Mouse (Mus musculus) C2C12 (cell line): ENCODE results near the gene Map3k6. TPM values are rescaled to one million over a fixed set of nuclear protein-coding genes. Genes with fewer than 3 reads are reported as not detected.

Experiments
- H3K27me3 ChIP-seq: one replicate; pipeline ENCODE4 v1.6.1; 2011; ENCODE audit not compliant: control insufficient read depth, insufficient read depth, insufficient read length
- H3K36me3 ChIP-seq: one replicate; pipeline ENCODE4 v1.6.1; 2011; ENCODE audit not compliant: control insufficient read depth, insufficient read depth
- H3K4me3 ChIP-seq: one replicate; pipeline ENCODE4 v1.5.1; 2011; ENCODE audit warnings: mild to moderate bottlenecking, control low read depth; ENCODE audit not compliant: poor library complexity, insufficient read depth, severe bottlenecking
- H3K79me2 ChIP-seq: one replicate; pipeline ENCODE4 v1.6.1; 2011; ENCODE audit not compliant: control insufficient read depth, insufficient read depth
- H3K79me3 ChIP-seq: one replicate; pipeline ENCODE4 v1.6.1; 2011; ENCODE audit warnings: low read depth, control low read depth
- H3ac ChIP-seq: one replicate; pipeline ENCODE3; 2011; ENCODE audit warnings: low read depth; ENCODE audit not compliant: control insufficient read depth, insufficient read length
- CEBPB ChIP-seq: IDR thresholded peaks from one replicate; pipeline ENCODE4 v1.6.1; 2011; ENCODE audit warnings: low read depth, mild to moderate bottlenecking, control low read depth, moderate library complexity
- CTCF ChIP-seq: IDR thresholded peaks from one replicate; pipeline ENCODE4 v1.5.1; 2011; ENCODE audit not compliant: control insufficient read depth, insufficient read depth, insufficient read length
- FOSL1 ChIP-seq: IDR thresholded peaks from one replicate; pipeline ENCODE4 v1.8.0; 2011; ENCODE audit warnings: mild to moderate bottlenecking, low read length; ENCODE audit not compliant: poor library complexity, insufficient read depth, severe bottlenecking
- MAX ChIP-seq: IDR thresholded peaks from one replicate; pipeline ENCODE4 v1.6.1; 2011; ENCODE audit warnings: mild to moderate bottlenecking, control low read depth
- MYOD1 ChIP-seq: IDR thresholded peaks from one replicate; pipeline ENCODE4 v1.6.1; 2011; ENCODE audit warnings: low read depth; ENCODE audit not compliant: control insufficient read depth, insufficient read length
- MYOG ChIP-seq: IDR thresholded peaks from one replicate; pipeline ENCODE4 v1.6.1; 2011; ENCODE audit not compliant: control insufficient read depth, insufficient read length; ENCODE audit errors: extremely low read depth
- USF1 ChIP-seq: IDR thresholded peaks from one replicate; pipeline ENCODE4 v1.6.1; 2011; ENCODE audit warnings: low read depth, mild to moderate bottlenecking, control low read depth, moderate library complexity
- polyA plus RNA-seq: library from polyadenylated mRNA; unstranded; fragments of >200 nt; fragmentation: generic; extraction: Trizol; gene quantifications from one replicate; pipeline ENCODE4 v1.2.1, GENCODE M21; 2012; ENCODE audit warnings: missing spikeins

The Map3k6 gene
- polyA plus RNA-seq, 1 experiment: 7.3 TPM

DNA sequence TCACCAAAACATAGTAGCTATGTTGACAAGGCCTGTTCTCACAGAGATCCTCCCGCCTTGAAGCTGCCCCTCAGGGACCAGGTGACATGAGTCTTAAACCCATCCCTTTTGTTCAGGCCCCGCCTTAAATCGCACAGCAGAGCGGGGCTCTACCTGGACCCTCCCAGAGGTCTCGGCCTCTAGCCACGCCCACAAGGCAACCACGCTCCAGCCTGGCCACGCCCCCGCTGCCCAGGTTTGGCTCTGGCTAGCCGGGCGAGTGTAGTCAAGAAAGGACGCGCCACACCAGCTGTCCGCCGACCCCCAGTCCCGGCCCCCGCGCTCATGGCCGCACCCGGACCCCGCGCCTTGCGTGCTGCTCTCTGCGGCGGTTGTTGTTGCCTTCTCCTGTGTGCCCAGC, 20.0 kb upstream of the Map3k6 start:
- no peak overlapping the region for H3K4me3 ChIP-seq
- H3K36me3 ChIP-seq: no peaks in the 10 kb centered on the region
- H3K27me3 ChIP-seq: peaks cover 40% of the 10 kb centered on the region
- H3K79me2 ChIP-seq: no peaks in the 10 kb centered on the region
- H3ac ChIP-seq: no peak overlapping the region
- no peak for TF ChIP-seq MAX
- no peak for TF ChIP-seq MYOD1
- TF ChIP-seq MYOG: no peak
- no peak for TF ChIP-seq USF1
- no peak for TF ChIP-seq FOSL1
- no peak for TF ChIP-seq CEBPB
- no peak for TF ChIP-seq CTCF
- H3K79me3 ChIP-seq: no peaks in the 10 kb centered on the region

DNA sequence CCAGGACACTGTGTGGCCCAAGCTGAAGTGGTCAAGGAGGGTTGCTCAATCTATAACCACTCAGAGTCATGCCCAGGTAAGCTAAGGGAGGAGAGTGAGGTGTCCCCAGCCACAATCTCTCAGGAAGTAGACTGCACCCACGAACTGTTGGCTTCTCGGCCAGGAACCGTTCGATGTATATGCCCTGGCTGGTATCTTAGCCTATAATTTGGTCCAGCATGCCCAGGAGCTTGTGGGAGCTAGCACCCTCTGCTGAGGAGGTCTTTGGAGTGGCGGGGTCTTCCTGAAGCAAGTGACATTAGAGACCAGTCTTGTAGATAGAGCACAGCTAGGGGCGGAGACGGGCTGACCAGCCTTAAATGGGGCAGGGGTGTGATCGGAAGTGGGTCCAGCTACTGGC, 18.9 kb upstream of the Map3k6 start:
- Histone ChIP-seq H3K4me3 (no peak overlapping the region), H3K79me3 (no peaks in the 10 kb centered on the region), H3K79me2 (no peaks in the 10 kb centered on the region), H3K27me3 (peaks cover 40% of the 10 kb centered on the region), H3K36me3 (no peaks in the 10 kb centered on the region), H3ac (no peak overlapping the region)
- TF ChIP-seq FOSL1 (no peak), CTCF (no peak), MAX (no peak), MYOD1 (no peak), CEBPB (no peak), USF1 (no peak), MYOG (no peak)

DNA sequence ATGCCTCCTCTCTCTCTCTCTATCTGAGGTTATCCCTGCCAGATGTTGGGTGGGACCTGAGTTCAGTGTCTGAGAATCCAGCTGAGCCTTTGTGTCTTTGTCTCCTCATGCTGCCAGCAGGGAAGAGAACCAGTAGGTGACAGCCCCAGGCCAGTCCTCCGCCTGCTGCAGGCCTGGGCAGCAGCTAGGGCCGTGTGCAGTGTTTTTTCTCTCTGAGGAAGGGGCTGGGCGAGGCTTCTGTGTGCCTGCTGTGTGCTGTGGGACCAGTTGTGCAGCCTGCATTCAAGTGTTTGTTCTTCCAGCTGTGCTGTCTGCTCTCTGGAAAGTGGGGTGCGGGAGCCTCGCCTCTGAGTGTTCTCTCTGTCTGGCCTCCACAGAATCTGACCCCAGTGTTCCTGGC, 16.7 kb upstream of the Map3k6 start:
- H3K4me3 ChIP-seq: no peak overlapping the region
- H3K79me2 ChIP-seq: no peaks in the 10 kb centered on the region
- TF ChIP-seq MYOD1 (no peak), CEBPB (no peak), USF1 (no peak), MYOG (no peak)
- H3K36me3 ChIP-seq: no peaks in the 10 kb centered on the region
- no peaks in the 10 kb centered on the region for H3K79me3 ChIP-seq
- peaks cover 40% of the 10 kb centered on the region for H3K27me3 ChIP-seq
- no peak overlapping the region for H3ac ChIP-seq

- H3K4me3 ChIP-seq: no peak overlapping the region
- no peak for TF ChIP-seq FOSL1
- no peak for TF ChIP-seq MYOD1
- TF ChIP-seq MYOG: no peak
- no peak for TF ChIP-seq CTCF
- TF ChIP-seq MAX: no peak
- no peak for TF ChIP-seq CEBPB
- no peak for TF ChIP-seq USF1
Measured at GRCm38 (mm10) chr4:133226073-133226472, 14.5 kb upstream of the Map3k6 start.

GRCm38 (mm10) chr4:133227636-133228035, 13.0 kb upstream of the Map3k6 start:
- no peak for TF ChIP-seq MYOD1
- H3K79me3 ChIP-seq: no peaks in the 10 kb centered on the region
- H3K36me3 ChIP-seq: no peaks in the 10 kb centered on the region
- peaks cover 11% of the 10 kb centered on the region for H3K27me3 ChIP-seq
- H3K4me3 ChIP-seq: no peak overlapping the region
- H3ac ChIP-seq: no peak overlapping the region
- no peaks in the 10 kb centered on the region for H3K79me2 ChIP-seq

More at GRCm38 (mm10) chr4:133226073-133226472, 14.5 kb upstream of the Map3k6 start:
- no peaks in the 10 kb centered on the region for H3K79me2 ChIP-seq
- no peak overlapping the region for H3ac ChIP-seq
- no peaks in the 10 kb centered on the region for H3K79me3 ChIP-seq
- H3K27me3 ChIP-seq: peaks cover 26% of the 10 kb centered on the region
- H3K36me3 ChIP-seq: no peaks in the 10 kb centered on the region

DNA sequence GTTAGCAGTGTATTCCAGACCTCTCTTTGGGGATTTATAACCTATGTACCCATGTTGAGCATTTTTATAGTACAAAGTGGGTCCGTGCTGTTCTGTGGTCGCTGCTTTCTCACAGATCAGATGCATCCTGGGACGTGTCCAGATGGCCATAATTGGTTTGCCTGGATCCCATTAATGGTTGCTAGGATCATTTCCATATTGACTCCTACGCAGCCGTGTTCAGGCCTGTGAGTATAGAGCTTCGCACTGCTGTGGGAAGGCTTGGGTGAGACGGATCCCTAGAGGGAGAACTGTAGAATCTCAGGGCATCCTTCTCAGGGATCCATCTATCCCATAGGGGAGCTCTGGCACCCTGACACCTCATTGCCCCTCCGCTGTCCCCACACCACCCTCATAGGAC, 11.0 kb upstream of the Map3k6 start:
- no peak overlapping the region for H3ac ChIP-seq
- no peaks in the 10 kb centered on the region for H3K36me3 ChIP-seq
- no peaks in the 10 kb centered on the region for H3K79me3 ChIP-seq
- TF ChIP-seq MYOD1: no peak
- TF ChIP-seq MYOG: no peak
- TF ChIP-seq CEBPB: no peak
- no peak for TF ChIP-seq USF1
- TF ChIP-seq FOSL1: no peak
- no peak for TF ChIP-seq MAX
- no peak for TF ChIP-seq CTCF
- no peaks in the 10 kb centered on the region for H3K27me3 ChIP-seq
- no peaks in the 10 kb centered on the region for H3K79me2 ChIP-seq
- no peak overlapping the region for H3K4me3 ChIP-seq
